Mouse (Mus musculus) erythroblast, adult 5-6 weeks (primary cell): ENCODE measurements around the gene Fkbp9. TPM values are rescaled to one million over a fixed set of nuclear protein-coding genes. Genes with fewer than 3 reads are reported as not detected.

Experiments used
- ATAC-seq: replicated peaks from 2 replicates; pipeline ENCODE4 v1.8.0; 2016; ENCODE audit warnings: moderate number of reproducible peaks, mild to moderate bottlenecking, moderate TSS enrichment, inconsistent platforms; ENCODE audit not compliant: poor library complexity, low FRiP score, severe bottlenecking
- total RNA-seq, 2 experiments: library from RNA; stranded (forward) in 1 of 2; stranded (reverse) in 1 of 2; fragments of 150-400 nt in 1 of 2; fragments of 200-764, 138-1000 nt in 1 of 2; gene quantifications; 2 replicates each; pipeline versions ENCODE4 v1.2.3 to v1.2.4; 2015 to 2017; ENCODE audit warnings: low replicate concordance in 2 of 2

The Fkbp9 gene
- 1.3 TPM in 1 of 2 replicates, not detected in the other for total RNA-seq (2015; ENCODE audit: low replicate concordance)
- total RNA-seq (2017; ENCODE audit: low replicate concordance), result 1.3 and 2.5 TPM in 2 replicates

GRCm38 (mm10) chr6:56831697-56832406 is at the start of gene Fkbp9:
Gene Fkbp9 (plus strand): TSS chr6:56832059.
- 0 out of 2 replicates have a peak, but pooled peaks have one; percentile 43 for ATAC-seq

- ATAC-seq, result no peak
Measured at GRCm38 (mm10) chr6:56783561-56784272, 48.1 kb upstream of the Fkbp9 start.

GRCm38 (mm10) chr6:56785068-56785467 is 46.8 kb upstream of the Fkbp9 start:
- no peak for ATAC-seq

- ATAC-seq, result no peak
Measured at GRCm38 (mm10) chr6:56787668-56788067, 44.2 kb upstream of the Fkbp9 start.

GRCm38 (mm10) chr6:56789336-56789735 is 42.5 kb upstream of the Fkbp9 start:
- no peak; the same call in 1 of the 2 replicates for ATAC-seq

- no peak for ATAC-seq
Measured at GRCm38 (mm10) chr6:56794834-56795233, 37.0 kb upstream of the Fkbp9 start.

GRCm38 (mm10) chr6:56796232-56796631 is 35.6 kb upstream of the Fkbp9 start:
- no peak for ATAC-seq

GRCm38 (mm10) chr6:56796668-56797141 is 35.2 kb upstream of the Fkbp9 start:
- peak; percentile 72 for ATAC-seq

- ATAC-seq, result peak; percentile 87
Measured at GRCm38 (mm10) chr6:56797311-56798151, 34.3 kb upstream of the Fkbp9 start, which contains the start of gene Kbtbd2. Gene Kbtbd2 (minus strand): TSS chr6:56797813.

- ATAC-seq, result peak; percentile 32; the same call in 1 of the 2 replicates
Measured at GRCm38 (mm10) chr6:56798152-56798465, 33.8 kb upstream of the Fkbp9 start.

GRCm38 (mm10) chr6:56805026-56805425 is 26.8 kb upstream of the Fkbp9 start:
- no peak for ATAC-seq

- 0 out of 2 replicates have a peak, but pooled peaks have one; percentile 14 for ATAC-seq
Measured at GRCm38 (mm10) chr6:56806195-56806594, 25.7 kb upstream of the Fkbp9 start.

- peak; percentile 90 for ATAC-seq
Measured at GRCm38 (mm10) chr6:56808656-56809055, 23.2 kb upstream of the Fkbp9 start.

GRCm38 (mm10) chr6:56813332-56813731 is 18.5 kb upstream of the Fkbp9 start:
- ATAC-seq, result no peak

GRCm38 (mm10) chr6:56818436-56819123 is 13.3 kb upstream of the Fkbp9 start:
- ATAC-seq, result no peak

- no peak for ATAC-seq
Measured at GRCm38 (mm10) chr6:56819124-56819487, 12.8 kb upstream of the Fkbp9 start.

- ATAC-seq, result no peak
Measured at GRCm38 (mm10) chr6:56825657-56826056, 6.2 kb upstream of the Fkbp9 start.

- no peak for ATAC-seq
Measured at GRCm38 (mm10) chr6:56832407-56832796, 543 bp downstream of the Fkbp9 start.

GRCm38 (mm10) chr6:56832830-56833229 is 971 bp downstream of the Fkbp9 start:
- no peak for ATAC-seq

- ATAC-seq, result no peak
Measured at GRCm38 (mm10) chr6:56834769-56835168, 2.9 kb downstream of the Fkbp9 start.
